Mouse (Mus musculus) cerebellum, adult 11-12 months (tissue): ENCODE results near the gene Tmem56.

Source experiments
- DNase-seq: peaks from one replicate; pipeline ENCODE4 v3.0.0; 2022

Gene Tmem56

DNA sequence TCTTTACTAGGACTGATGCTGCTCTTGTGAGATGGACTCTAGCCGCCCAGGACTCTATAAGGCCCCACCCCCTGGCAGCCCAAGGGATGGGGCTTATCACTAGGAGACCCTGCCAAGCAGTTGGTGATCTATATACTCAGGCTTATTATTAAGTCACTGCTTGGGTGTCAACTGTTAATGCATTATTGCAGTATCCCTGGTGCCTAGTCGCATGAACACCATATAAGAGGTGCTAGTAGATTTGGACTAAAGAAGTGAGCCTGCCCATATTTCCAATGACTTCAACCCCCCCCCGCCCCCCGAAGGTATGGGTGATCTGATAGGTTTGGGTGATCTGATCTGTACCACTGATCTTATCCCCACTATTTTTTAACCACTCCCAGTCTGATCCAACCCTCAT, at the start of gene Tmem56:
Gene Tmem56, minus strand, starts transcription at position 101 of the 400 bp plus-strand sequence.
- DNase-seq = no peak

DNA sequence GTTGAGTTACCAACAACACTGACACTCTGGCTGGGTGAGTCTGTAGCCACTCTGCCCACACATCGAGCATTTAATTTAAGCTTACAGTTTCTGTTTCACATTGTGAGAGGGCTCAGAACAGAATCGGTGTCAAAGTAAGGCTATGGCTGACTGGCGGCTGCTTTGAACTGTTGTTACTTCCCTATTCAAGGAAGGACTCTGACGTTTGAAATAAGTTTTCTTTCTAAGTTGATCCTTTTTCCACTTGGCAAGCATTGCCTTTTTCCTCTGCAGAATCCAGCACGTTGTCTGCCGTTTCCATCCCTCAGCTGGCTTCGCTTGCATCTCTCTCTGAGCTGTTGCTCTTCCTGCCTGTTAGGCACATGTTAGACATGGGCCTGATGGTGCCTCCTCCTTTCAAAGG, 47.3 kb upstream of the Tmem56 start:
- no peak for DNase-seq

DNA sequence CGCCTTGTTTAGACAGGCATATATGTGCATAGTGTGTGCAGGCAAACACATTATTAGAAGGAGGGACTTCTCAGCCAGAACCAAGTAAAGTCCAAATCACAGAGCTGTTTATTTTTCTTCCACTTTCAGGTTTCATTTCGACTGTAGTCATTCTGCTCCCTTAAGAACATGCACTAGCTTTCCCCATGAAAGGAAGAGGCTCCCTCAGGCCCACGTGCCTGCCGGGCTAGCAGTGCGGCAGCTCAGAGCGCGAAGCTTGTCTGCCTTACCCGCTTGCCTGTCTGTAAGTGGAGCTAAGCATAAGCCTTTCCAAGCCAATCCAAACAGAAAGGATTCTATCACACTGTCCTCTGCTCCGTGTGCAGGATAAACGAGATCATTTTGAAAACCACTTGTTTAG, 46.7 kb upstream of the Tmem56 start:
- DNase-seq = no peak

DNA sequence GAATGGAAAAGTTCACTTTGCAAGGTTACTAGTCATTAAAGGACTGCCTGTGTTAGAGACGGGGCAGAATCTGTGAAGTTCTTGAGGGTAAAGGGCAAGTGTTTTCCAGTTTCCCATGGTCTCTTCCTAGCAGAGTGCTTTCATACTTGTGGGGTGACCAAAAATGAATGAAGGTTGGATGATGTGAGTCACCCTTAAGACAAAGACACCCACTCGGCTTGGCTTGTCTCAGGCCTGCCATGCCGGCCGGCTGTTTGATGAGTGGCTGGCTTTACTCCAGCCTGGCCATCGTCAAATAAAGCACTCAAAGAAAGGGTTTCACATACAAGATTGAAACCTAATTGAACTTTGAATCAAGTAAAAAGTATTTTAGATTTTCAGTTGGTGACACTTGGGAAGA, 44.5 kb upstream of the Tmem56 start:
- DNase-seq = no peak

DNA sequence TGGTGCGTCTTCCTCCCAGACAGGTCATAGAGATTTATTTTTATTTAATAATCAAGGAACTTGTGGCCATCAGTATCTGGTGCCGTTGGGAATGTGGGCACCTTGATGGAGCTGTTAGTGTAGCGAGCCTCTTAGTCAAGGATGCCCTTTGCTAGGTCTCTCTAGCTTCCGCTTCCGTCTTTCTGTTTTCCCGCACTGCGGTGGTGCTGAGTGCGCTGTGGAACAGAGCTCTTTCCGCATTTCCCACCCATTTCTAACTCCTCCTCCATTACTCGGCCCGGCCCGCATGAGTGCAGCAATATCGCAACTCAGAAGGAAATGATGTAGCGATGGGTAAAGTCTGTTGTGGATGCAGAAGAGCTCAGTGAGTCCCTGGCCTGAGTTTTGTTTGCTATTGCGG, 40.5 kb upstream of the Tmem56 start:
- DNase-seq = no peak

DNA sequence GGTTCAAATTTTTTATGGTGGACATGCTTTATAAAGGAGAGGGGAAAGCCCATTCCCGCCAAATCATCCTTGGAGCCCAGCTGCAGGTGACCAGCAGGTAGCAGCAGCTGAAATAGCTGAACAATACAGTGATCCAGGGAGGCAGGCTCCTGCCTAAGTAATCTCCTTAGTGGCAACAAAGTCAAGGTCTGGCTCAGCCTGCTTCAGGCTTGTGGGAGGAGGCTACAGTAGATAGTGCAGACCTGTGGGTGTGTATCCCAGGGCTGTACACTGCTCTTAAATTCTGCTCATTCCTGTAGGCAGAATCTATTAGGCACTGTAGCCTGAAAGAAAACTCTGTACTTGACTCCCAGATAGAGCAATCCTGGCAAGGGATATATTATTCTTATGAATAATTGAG, 38.0 kb upstream of the Tmem56 start:
- DNase-seq = no peak

DNA sequence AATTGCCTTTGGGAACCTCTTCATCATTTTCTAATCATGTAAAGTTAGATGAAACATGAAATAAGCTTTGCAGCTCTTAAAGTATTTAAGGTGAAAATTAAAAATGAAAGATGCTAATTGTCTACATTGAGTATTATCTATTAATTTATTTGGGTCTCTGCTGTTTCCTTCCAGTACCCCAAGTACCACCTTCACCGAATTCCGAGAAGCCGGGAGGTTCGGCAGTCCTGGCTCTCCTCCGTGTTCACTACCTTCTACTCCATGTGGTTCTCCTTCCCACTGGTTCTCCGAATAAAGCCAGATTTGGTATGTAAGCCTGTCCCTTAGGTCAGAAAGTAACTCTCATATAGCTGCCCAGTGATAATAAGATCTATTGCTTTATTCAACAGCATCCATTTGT, 37.0 kb upstream of the Tmem56 start:
- DNase-seq = no peak

DNA sequence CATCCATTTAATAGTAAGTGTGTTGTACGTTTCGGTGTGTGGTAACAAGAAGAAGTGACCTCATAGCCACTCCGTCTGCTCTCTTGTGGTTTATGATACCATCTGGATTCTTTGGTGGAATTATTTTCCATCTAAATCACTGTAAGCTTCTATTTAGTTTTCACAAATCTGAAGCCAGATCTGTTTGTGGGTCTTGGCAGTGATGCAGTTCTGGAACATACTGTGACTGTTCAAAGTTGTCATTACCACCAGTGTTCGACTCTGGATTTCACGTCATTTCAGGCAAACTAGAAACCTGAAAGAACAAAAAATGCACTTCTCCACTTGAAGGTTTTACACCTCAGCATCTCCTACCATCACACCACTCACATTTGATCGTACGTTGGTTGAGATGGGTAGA, 32.6 kb upstream of the Tmem56 start:
- DNase-seq = no peak

DNA sequence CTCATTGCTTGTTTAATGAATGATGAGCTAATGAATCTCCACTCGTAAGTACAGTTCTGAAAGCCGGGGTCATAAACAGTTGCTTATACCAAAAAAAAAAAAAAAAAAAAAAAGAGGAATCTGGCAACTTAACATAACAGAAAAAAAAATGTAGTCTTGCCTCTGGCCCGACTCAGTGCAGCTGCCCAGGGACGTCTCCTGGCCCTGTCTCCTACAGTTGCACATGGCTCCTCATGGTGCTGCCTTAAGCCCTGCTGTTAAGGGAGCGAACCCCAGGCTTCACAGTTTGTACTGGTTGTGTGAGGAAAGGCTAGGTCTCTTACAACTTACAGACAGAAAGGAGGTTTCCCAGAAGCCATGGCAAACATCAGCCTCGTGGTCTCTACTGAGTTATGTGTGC, 31.3 kb upstream of the Tmem56 start:
- no peak for DNase-seq

DNA sequence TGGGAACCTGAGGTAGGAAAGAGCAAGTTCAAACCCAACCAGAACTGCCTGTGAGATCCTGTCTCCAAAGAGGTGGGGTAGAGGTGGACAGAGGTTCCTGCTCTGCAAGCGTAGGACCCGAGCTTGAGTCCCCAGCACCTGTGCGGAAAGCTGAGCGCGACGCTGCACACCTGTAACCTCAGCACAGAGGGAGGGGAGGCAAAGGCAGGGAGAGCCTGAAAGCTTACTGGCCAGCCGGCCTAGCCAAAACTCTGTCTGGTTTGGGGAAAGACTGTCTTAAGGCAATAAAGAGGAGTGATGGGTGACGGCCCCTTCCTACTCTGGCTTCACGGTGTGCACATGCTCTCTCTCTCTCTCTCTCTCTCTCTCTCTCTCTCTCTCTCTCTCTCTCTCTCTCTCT, 30.1 kb upstream of the Tmem56 start:
- no peak for DNase-seq

DNA sequence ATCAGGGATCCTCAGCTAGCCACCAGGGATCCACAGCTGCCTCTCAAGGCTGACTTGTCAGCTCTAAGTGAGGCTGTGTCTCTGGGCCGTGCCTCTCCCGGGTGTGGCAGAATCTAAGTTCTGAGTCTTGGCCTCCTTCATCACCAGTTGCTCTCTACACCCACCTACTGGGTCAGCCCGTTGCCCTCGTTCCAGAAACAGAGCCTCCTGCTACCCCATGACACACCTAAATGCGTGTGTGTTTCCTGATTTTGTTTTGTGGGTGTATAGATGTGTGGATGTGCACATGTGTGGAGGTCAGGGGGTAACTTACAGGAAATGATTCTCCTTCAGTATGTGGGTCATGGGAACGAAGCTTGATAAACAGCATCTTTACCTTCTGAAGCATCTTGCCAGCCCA, 29.5 kb upstream of the Tmem56 start:
- DNase-seq = no peak

DNA sequence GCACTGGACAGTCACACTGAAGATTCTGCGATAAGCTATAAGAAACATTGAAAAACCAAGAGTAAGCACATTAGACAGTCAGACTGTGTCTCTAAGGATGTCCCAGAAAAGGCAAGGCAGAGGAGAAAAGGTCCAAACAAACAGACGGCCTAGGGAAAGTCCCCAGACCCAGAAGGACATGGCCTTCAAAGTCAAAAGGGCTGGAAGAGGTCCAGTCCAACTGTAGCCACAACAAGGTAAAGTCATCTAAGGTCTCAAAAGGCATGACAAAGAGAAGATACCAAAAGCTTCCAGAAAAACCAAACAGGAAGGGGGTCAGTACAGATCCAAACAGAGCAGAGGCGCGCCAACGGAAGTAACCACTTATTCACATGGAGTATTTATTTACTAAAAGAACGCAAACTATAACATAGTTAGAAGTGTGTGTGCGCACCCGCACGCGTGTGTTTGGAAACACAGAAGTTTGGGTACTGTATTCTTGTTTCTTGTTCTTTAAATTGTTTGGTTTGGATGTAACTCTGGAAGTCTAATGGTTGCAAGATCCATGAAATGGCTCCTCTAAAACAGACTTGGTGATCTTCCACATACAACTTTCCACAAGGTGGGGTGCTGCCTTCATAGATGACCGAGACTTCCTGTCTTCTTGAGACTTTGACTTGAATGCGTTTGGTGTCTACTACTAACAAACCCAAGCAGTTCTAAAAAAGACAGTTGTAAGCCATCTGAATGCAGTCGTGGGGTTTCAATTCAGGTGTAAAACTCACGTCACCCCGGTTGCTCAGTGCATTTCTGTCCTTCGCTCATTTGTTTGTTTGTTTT, 27.2 kb upstream of the Tmem56 start:
- DNase-seq = no peak

DNA sequence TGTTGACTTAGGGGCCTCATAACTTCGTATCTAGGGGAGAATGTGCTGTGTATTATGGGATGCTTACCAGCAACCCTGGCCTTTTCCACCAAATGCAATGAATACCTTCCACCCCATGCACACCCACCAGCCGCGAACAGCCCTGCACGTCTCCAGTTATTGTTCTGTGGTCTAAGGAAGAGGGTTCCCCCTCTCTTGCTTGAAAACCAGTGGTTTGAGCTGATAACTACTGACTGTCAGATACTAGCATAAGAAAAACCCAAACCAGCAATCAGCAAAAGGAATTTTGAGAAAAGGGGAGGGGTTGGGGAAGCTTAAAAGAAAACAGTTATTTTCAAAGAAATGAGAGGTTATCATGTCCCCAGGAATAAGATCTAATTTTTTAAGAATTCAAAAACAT, 26.5 kb upstream of the Tmem56 start:
- DNase-seq = no peak

DNA sequence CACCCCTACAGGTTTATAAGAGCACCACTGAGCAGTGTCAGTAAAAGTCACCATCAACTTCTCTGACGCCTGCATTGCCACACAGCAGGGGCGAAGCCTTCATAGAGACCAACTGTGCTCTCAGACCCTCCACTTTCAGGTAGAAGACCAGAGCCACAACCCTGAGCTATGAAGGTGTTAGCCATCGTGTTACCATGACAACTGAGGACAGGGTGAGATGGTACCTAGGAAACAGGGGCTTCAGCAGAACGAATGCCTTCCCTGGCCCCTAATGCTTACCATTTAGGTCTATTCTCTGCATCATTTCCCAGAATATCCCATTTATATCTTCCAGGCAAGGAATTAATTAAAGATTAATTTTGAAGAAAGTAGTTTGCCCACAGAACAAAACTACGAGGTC, 26.0 kb upstream of the Tmem56 start:
- no peak for DNase-seq

DNA sequence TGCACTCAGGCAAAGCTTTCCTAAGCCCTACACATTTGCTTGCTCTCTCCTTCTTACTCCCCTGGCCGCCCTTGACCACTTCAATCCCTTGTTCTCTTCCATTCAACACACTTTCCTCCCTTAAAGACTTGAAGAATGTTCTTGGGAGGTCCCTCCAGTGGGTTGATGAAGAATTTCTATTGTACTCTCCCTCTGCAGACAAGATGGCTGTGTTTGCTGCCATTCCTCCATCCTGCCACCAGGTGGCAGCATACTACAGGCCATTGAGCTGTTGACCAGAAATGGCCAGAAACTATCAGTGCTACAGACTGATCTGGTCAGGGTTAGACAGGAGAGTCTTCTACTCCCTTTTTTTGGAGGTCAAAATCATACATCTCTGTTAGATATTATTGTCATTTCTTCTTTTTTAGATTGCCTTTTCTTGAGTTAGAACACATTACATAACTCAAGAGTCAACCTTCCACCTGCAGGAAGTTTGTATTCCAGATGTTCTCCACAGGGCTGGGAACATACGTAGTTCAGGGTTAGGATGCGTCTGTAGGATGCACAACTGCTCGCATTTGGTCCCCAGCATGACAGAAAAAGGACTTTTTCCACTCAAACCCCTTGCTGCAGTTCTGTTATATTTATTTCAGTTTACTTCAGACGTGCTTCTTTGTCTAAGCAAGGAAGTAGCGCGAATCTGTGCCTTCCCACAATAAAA, 24.8 kb upstream of the Tmem56 start:
- DNase-seq = peak; percentile 63

DNA sequence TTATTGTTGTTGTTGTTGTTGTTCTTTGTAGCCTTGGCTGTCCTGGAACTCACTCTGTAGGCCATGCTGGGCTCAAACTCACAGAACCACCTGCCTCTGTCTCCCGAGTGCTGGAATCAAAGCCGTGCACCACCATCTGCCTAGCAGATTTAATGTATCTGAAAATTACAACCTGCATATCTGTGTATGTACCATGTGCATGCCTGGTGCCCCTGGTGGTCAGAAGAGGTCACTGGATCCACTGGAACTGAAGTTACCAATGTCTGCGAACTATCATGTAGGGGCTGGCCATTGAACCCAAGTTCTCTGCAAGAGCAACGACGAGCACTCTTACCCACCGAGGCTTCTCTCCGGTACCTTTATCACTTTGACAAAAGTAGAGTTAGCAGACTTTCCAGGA, 23.7 kb upstream of the Tmem56 start:
- DNase-seq = no peak

DNA sequence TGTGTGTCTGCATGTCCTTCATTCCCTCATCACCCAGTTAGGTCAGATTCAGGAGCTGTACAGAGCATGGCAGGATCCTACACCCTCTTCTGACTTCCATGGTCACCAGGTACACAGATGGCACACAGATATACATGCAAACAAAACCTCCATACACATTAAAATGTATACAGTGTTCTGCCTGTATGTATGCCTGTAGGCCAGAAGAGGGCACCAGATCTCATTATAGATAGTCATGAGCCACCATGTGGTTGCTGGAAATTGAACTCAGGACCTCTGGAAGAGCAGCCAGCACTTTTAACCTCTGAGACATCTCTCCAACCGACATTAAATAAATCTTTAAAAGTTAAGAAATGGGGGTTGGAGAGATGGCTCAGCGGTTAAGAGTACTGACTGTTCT, 11.3 kb upstream of the Tmem56 start:
- DNase-seq = no peak

DNA sequence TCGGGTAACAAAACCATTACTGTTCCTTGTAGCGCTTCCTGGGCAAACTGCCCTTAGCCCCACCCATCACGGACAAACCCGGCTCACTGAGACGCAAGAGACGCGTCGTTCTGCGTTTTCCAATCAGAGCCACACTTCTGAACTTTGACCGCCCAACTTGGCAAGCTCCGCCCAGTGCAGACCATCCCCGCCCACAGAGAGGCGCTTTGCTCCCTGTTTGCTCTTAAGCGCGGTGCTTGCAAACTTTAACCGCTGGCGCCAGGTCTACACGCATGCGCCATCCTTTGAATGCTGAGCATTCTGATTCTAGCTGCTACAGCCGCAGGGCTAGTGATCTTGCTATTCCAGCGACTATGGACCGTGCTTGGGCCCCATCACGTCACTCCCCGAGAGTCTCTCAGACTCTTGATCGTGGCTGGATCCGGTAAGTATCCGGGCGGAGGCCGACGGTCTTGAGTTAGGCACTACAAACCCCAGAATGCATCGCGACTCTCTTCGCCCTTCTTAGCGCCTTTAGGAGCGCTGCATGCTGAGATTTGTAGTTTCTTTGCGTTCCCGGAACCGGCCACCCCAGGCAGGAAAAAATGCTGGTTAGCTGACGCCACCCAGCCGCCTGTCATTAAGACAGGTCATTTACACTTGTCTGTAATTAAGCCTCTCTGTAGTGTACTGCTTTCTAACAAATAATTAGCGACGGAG, 8.8 kb upstream of the Tmem56 start, which contains the start of gene Alg14:
Gene Alg14, plus strand, starts transcription at position 214 of the 699 bp plus-strand sequence.
- DNase-seq = peak; percentile 98

DNA sequence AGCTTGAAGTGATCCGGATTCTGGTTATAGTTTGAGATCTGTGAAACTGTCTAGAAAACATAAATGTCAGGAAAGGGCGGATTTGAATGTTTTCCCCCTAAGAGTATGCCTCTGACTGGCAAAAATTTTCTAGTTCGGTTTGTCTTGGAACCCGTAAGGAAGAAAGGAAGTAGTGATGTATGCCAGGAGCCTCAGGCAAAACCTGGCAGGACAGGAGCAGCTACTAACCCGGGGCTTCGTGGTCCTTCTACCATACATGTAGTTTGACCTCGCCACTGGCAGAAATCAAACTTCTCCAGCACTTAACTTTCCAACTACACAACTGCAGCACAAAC, 8.3 kb upstream of the Tmem56 start:
- no peak for DNase-seq

DNA sequence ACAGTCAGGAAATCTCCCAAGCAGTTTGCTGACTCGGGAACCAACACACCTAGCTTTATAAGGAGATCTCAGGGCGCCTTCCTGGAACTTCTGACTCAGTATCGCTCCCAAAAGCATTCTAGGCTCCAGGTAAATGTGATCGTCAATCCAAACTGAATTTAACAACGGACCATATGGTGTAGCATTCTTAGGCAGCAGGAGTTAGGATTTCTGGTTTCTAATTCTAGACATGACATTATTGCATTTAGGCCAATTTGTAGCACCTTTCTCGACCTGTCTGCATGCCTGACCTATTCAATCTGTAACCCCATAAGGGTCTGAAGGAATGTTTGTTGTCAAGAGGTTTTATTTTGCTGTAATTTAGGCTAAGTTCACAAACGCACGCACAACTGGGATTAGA, 7.8 kb upstream of the Tmem56 start:
- no peak for DNase-seq

DNA sequence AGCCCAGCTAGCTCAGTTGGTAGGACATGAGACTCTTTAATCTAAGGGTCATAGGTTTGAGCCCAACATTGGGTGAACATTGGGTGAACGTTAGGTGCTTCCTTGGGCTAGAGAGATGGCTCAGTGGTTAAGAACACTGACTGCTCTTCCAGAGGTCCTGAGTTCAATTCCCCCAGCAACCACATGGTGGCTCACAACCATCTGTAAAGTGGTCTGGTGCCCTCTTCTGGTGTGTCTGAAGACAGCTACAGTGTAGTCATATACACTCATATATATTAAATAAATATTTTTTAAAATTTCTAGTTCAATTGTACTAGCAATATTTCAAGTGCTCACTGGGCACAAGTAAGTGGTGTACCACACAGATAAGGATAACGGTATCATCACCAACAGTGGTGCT, 4.3 kb upstream of the Tmem56 start:
- no peak for DNase-seq

DNA sequence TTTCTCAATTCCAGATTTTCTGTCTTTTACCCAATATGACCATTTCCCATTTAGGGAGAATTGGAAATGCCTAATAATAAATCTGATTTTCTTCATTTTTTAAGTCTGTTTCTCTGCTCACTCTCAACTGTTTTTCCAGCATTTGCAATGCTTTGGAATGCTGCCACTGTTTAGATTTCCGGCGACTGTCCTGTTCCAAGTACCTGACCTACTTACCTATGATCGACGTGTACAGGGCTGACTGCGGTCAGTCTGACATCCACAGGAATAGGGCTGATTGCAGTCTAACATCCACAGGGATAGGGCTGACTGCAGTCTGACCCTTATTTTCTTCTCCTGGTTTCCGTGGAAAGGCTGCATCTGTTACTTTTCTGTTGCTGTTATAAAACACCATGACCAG, 2.3 kb upstream of the Tmem56 start:
- DNase-seq = peak; percentile 75

DNA sequence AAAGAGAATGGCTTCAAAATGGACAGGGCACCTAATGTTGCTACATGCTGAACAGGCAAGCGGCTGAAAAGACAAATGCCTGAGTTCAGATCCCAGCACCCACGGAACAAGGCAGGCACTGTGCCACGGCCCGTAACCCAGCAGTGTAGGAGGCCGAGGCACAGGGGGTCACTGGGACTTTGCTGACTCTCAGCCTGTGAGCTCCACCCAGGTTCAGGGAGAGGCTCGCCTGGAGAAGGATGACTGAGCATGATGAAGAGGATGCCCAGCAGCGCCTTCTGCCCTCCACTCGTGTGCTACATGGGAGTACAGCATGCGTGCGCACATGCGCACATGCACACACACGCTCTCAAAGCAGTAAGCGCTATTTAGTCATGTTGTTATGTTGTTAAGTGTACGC, 3.2 kb downstream of the Tmem56 start:
- DNase-seq = no peak

DNA sequence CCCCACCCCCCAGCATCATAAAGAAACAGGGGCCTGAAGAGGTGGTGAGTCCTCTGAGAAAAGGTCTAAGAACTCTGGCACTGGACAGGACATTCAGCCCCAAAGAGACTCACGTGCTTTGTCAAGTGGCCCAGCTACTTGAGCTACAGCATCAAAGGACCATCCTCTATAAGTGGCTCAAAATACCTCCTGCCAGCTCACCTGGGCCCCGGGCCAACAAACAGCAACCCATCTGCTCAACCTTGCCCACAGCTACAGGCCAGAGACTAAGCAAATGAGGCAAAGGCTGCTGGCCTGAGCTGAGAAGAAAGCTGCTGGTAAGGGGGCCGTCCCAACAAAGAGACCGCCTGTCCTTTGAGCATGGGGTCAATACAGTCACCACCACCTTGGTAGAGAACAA, 5.3 kb downstream of the Tmem56 start:
- peak; percentile 93 for DNase-seq
